Mouse (Mus musculus): ENCODE results near the gene Rab3gap1.
A peak's percentile ranks its signal among the peaks of the same experiment; 100 is the strongest.

Rab3gap1 gene

GRCm38 (mm10) chr1:127868300-127869261 lies at the start of gene Rab3gap1:
Gene Rab3gap1 (plus strand): TSS chr1:127868773.
- peak; percentile 99 for ATAC-seq (ENCODE audit: low TSS enrichment)

- peak; percentile 76 for ATAC-seq (ENCODE audit: low TSS enrichment)
These were observed 41.2 kb upstream of the Rab3gap1 start for GRCm38 (mm10) chr1:127827325-127827724.

- no peak for ATAC-seq (ENCODE audit: low TSS enrichment)
These were observed 38.2 kb upstream of the Rab3gap1 start for GRCm38 (mm10) chr1:127830215-127830921.

GRCm38 (mm10) chr1:127833714-127834113 lies 34.9 kb upstream of the Rab3gap1 start:
- ATAC-seq (ENCODE audit: low TSS enrichment) = no peak

GRCm38 (mm10) chr1:127834202-127834601 lies 34.4 kb upstream of the Rab3gap1 start:
- ATAC-seq (ENCODE audit: low TSS enrichment) = no peak

GRCm38 (mm10) chr1:127836619-127837018 lies 32.0 kb upstream of the Rab3gap1 start:
- ATAC-seq (ENCODE audit: low TSS enrichment) = no peak

- ATAC-seq (ENCODE audit: low TSS enrichment) = peak; percentile 77
These were observed 30.0 kb upstream of the Rab3gap1 start for GRCm38 (mm10) chr1:127838602-127839001.

GRCm38 (mm10) chr1:127845472-127845871 lies 23.1 kb upstream of the Rab3gap1 start:
- ATAC-seq (ENCODE audit: low TSS enrichment) = no peak

- no peak for ATAC-seq (ENCODE audit: low TSS enrichment)
These were observed 18.4 kb upstream of the Rab3gap1 start for GRCm38 (mm10) chr1:127850075-127850610.

- peak; percentile 87 for ATAC-seq (ENCODE audit: low TSS enrichment)
These were observed 13.9 kb upstream of the Rab3gap1 start, which contains the start of gene Map3k19 for GRCm38 (mm10) chr1:127854486-127855222. Gene Map3k19 (minus strand): TSS chr1:127855031.

GRCm38 (mm10) chr1:127858945-127859648 lies 9.5 kb upstream of the Rab3gap1 start:
- ATAC-seq (ENCODE audit: low TSS enrichment) = no peak

GRCm38 (mm10) chr1:127859799-127860400 lies 8.7 kb upstream of the Rab3gap1 start:
- ATAC-seq (ENCODE audit: low TSS enrichment) = no peak

- ATAC-seq (ENCODE audit: low TSS enrichment) = peak; percentile 55; the same call in 1 of the 2 replicates
These were observed 8.1 kb upstream of the Rab3gap1 start for GRCm38 (mm10) chr1:127860492-127860891.

- ATAC-seq (ENCODE audit: low TSS enrichment) = no peak
These were observed 6.7 kb upstream of the Rab3gap1 start for GRCm38 (mm10) chr1:127861900-127862299.

- no peak for ATAC-seq (ENCODE audit: low TSS enrichment)
These were observed 4.8 kb upstream of the Rab3gap1 start for GRCm38 (mm10) chr1:127863806-127864205.

- no peak for ATAC-seq (ENCODE audit: low TSS enrichment)
These were observed 703 bp downstream of the Rab3gap1 start for GRCm38 (mm10) chr1:127869276-127869675.

- no peak for ATAC-seq (ENCODE audit: low TSS enrichment)
These were observed 30.8 kb downstream of the Rab3gap1 start for GRCm38 (mm10) chr1:127899401-127899800.

GRCm38 (mm10) chr1:127904774-127905385 lies 36.3 kb downstream of the Rab3gap1 start:
- peak; percentile 58; the same call in 1 of the 2 replicates for ATAC-seq (ENCODE audit: low TSS enrichment)

GRCm38 (mm10) chr1:127913116-127913515 lies 44.5 kb downstream of the Rab3gap1 start:
- ATAC-seq (ENCODE audit: low TSS enrichment) = no peak

- ATAC-seq (ENCODE audit: low TSS enrichment) = no peak
These were observed 46.7 kb downstream of the Rab3gap1 start for GRCm38 (mm10) chr1:127915316-127915715.
